Mouse (Mus musculus): ENCODE data around the gene Tmco5.

Gene Tmco5

DNA sequence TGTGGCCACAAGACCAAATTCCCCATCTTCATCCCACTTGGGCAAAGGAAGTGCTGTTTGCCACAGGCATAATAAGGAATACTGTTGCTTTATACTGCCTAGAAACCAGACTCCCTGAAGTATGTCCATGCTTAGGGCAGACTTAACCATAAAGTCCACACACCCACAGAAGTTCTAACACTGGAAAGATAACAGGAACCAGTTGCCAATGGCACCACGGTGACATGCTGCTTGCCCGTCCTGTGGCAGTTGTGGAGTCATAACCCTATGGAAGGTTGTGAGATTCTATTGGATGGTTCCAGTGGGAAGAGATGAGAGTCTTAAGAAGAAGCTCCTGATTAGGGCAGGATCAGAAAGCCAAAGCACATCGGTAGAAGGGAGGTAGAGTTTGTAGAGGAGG, at the start of gene Tmco5:
Gene Tmco5, plus strand, starts transcription at position 301 of the 400 bp plus-strand sequence.
- no peak for DNase-seq

DNA sequence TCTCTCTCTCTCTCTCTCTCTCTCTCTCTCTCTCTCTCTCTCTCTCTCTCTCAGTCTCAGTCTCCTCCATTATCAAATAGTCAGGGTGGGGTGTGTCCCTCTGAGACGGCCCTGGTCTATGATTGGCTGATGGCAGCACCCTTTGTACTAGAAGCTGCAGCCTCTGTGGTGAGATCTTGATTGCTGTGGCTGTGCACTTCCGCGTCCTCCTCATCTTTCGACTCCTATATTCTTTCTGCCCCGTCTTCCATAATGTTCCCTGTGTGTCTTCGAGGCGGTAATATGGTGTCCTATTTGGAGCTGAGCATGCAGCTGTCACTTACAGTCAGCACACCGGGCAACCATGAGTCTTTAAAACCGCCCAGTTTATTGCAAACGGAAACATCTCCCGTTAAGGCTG, 46.6 kb upstream of the Tmco5 start:
- no peak for DNase-seq

DNA sequence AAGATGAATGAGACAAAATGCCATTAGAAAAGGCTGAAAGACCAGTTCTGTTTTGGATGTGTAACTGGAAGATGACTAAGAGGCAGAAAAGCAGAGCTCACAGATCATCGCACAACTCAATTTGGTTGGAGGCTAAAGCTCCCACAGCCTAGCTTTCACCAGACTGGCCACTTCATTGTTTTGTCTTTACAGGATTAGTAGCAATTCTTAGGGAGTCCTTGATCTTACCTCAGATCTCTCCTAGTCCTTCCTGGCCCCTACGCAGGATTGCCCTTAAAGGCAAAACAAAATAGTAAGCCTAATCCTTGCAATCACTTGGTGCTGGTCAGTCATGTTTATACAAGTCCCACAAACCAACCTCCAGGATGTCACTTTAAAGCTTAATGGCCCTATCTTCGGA, 40.7 kb upstream of the Tmco5 start:
- DNase-seq: no peak

DNA sequence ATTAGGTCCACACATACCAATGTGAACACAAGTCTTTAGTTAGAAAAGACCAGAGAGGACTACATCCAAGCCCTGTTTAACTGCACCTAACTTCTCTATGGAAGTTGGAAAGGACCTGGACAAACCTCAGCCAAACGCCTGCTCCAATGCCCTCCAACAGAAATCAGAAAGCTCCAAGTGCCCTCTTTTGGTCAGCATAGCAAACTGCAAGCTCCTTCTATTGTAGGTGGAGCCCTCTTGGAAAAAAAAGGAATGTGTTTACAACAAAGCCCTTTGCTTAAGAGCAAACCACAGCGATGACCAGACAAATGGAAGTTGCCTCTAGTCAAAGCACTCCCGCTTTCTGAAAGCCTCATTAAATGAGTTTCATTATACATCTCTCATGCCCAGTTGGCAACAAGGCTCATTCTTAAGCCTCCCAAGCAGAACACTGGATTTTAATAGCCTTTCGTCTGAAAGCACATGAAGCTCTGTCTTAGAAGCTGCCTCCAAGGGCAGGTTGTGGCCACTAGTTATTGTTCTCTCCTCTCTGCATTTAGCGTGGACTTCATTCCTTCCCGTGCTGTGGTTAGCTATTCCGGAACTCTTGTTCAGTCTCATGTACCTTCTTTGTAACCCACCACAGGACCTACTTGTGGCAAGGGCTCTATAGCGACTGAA, 39.8 kb upstream of the Tmco5 start:
- peak; percentile 60 to 63 for DNase-seq

DNA sequence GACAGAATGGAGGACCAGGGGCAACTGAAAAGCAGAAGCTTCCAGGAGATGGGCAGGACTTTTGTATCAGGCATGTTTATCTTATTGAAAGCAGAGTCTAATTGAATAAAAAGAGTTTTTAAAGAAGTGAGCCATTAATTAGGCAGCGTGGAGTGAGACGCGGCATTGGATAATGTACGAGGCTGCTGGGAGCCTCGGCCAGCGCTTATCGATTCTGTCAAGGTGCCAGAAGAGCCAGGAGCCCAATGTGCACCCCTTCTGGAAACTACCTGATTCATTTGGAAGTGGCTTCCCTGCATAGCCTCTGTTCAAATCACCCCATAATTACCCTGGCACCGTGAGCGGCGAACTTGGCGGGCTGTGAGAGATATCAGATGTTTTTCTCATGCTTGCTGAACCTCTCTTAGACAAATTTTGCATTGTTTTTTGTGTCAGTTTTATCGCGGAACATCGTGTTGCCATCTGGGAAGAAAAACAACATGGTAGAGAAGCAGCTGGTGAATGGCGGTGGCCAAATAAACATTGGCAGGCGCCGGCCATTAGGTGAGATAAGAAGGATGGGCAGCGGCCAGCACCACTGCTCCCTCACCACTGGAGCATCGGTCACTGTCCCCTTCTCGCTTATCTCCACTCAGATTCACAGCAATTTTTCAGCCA, 28.4 kb upstream of the Tmco5 start:
- DNase-seq: peak; percentile 54 to 56

DNA sequence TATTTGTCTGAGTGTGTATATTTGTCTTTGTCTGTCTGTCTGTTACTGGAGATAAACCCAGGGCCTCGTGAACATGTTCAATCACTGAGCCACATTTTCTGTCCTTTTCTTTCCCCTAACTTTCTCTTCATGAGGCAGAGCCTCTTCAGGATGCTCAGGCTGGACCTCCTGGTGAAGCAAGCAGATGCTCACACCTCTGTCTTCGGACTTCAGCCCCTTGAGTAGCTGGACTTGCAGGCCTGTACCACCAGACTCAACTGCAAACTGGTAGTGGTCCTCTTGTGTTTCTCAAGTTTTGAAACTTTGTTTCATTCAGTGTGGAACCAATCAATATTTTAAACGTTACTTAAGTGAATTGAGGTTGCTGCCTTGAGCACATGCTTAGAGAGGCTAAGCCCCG, 27.1 kb upstream of the Tmco5 start:
- no peak for DNase-seq

DNA sequence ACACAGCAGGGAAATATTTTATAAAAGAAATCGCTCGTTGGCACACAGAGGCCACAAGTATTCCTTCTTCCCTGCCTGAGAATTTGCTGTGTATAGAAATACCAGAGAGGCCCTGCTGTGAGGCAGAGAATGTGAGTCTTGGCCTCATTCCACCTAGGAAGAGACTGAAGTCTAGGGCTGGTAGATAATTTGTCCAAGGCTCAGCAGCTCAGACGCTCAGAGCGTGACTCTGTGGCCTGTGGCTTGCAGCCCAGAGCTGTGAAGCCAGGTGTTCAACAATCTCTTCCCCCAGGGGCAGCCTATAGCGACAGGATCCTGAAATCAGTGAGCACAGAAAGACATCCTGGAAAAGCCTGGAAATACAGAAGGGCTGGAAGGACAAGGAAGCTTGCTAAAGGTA, 26.2 kb upstream of the Tmco5 start:
- DNase-seq: peak; percentile 62 to 66

DNA sequence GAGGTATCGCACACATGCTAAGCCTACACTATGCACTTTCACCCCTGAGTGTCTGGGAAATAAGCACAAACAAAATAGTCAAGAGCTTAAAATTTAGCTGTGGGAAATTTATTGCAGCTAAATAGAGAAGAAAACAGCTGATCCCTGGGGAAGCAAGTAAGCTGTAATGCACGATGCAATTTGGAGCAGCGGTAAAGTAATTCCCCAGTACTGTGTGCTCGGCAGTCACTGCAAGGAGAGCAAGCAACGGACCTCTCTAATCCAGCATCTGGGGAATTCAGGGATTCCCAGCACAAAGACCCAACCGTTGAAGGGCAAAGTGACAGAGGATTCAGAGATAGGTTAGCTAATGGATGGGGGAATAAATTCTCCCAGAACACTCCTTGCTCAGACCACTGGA, 19.8 kb upstream of the Tmco5 start:
- DNase-seq: no peak

DNA sequence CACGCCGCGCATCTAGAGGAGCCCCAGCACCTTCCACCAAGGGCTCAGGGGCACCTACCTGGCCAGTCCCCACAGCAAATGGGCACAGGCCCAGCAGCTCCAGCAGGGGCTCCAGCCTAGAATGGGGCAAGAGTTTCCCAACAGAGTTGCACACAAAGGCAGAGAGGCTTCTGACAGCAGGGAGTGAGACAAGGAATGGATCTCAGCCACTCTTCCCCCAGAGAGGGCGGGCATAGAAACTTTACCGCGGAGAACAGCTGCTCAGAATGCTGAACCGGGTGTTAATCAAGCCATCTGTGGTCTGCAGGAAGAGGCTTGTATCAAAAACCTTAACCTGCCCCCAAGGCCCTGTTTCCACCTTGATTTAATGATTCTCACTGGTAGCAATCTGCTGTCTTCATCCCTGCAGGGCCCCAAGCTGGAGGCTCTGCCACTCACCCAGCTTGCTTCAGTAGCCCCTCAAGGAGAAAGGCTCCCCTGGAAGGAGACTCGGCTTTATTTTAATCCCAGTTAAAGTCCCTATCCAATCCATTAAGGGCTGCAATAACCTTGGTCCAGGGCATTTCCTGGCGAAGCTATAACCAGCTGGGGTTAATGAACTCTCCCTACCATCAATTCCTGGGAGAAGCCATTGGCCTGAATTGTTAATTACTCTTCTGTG, 1.4 kb upstream of the Tmco5 start:
- DNase-seq: peak in 1 of 2 experiments; percentile 19

DNA sequence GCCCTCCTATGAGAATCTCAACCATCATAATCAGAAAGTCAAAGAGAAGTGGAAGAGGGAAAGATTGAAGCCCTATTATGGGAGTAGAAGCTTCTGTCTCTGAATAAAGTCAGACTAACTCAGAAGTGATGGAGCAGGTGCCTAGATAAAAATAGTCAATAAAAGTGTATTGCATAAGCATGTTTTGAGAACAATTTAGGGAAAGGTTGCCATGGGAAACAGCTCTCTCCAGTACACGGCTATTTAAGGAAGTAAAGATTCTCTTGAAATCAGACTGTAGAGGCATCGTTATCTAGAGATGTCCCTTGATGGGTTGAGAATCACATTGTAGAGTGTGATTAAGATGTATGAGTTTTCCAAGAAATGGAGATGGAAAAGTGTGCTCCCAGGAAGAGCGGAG, 1.2 kb downstream of the Tmco5 start:
- no peak for DNase-seq

DNA sequence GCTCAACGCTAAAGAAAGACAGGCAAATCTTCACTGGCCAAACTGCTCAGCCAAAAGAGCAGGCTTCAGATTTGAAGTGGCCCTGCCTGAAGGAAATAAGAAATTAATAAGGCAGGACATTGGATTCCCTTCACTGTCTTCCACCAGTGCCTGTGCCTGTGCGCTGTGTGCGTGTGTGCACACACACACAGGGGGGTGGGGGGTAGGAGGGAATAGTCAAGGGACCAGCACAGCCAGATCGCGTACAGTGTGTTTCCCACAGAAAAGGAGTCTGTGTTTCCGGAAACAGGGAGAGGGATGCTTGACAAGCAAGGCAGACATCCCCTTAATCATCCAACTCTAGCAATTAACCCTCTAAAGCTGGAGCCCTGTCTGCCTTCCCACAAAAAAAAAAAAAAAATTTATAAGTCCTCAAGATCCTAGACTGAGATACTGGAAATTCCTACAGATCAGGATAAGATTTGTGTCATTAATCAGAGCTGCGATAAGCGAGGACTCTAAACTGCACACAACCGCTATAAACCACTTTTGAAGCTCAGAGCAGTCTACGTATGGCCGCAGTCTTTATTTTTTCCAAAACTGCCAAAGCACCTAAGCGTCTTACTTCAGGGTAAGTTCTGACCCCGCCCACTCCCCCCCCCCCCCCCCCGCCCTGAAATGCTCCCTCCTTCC, 15.0 kb downstream of the Tmco5 start:
- no peak for DNase-seq

DNA sequence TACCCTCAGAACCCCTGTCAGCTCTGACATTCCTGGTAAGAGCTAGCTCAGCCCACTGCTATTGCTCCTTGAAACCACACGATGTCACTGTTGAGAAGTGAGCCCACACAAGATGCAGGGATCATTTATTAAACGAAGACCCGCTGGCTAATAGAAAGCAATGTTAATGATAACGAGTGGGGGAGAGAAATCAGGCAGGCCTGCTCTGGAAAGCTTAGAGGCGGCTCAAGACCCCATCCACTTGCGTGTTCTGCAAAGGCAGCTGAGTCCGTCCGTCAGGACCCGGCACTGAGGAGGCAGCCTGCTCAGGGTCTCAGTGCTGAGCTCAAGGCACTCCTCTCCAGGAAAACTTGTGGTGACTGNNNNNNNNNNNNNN, 15.5 kb downstream of the Tmco5 start:
- DNase-seq: peak; percentile 57 to 69

DNA sequence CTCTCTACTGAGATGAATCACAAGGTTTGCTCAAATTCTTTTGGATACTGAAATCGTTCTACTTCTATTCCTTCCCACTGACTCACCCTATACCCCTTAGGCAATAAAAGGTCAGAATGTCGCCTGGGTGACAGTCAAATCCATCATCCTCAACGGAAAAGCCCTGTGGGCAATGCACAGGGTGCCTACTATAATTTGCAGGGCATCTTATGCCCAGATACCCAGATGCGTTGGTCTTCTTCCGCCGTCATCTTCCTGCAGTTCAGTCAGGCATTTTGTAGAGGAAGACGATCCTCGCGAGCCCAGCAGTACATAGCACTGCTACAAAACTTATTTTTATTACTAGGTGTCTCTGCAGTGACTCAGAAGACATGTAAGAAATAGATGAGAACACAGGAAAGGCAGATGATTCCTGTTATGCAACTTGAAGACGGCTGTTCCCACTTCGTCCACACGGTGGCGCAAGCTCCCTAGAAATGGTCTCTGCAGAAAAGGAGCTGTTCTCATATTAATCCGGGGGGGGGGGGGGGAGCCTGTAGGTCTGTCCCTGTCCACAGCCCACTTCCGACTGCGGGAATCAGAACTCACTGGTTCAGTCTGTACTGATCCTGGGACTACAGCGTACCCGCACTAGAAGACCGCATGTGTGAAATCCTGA, 21.3 kb downstream of the Tmco5 start:
- peak; percentile 93 to 96 for DNase-seq

DNA sequence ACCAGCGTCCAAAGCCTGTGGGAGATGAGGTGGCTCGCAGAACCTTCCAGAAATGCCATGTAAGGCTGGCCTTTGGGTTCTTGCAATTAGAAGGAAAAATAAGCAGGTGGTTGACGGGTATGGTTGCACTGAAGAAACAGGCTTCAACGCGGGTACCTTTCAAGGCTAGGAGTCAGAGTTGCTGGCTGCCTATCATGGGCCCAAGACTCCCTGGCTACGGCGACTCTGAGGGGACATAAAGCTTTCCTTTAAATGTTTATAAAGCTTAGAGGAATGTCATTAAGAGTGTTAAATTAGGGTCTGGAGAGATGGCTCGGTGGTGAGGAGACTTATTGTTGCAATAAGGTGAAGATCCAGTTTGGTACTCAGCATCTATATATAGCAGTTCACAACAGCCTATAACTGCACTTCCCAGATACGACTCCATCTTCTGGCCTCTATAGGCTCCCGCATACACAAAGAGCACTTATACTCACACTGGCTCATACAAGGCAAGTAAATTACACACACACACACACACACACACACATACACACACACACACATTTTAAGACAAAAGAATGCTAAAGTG, 21.9 kb downstream of the Tmco5 start:
- no peak for DNase-seq

DNA sequence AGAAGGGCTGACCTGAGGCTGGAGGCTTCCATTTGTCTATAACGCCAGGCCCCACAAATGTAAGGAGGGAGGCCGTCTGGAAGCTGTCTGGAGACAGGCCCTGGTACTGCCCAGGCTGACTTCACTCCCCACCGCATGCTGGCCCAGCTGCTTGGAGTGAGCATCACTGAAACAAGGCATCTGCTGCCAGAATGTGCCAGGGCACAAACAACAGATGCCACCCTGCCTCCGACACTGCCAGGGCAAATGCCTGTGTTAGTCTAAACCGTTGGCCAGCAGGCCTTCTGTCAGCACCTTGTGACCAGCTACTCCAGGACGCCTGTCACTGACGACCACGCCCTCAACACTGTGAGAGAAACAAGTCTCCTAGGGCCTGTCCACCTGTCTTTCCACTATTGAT, 29.8 kb downstream of the Tmco5 start:
- peak; percentile 79 to 85 for DNase-seq

DNA sequence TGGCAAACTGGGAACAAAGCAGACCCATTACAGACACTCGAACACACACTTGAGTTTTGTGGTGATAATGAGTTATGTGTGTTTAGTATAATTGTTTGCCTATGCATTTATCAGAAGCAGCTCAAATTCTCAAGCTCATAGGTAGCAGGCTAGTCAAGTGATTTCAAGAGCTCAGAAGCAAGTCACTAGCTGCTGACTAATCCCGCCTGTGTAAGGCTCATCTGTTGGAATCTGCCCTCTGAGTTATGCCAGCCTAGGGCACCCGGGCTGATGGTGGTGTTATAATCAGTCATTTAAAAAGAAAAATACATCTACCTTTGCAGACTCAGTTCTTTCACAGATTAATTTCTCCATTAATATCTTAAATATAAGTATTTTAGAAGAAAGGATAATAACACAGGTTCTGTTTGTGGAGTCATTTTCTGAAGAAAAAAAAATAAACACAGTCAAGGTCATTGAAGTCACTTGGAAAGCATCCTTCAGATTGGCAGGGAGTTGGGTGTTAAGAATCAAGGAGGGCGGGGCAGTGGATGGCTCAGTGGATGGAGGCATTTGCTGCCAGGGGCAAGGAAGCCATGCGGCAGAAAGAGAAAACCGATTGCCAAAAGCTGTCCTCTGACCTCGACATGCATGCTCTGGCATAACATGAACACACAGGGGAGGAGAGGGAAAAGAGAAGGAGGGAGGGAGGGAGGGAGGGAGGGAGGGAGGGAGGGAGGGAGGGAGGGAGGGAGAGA, 34.0 kb downstream of the Tmco5 start:
- DNase-seq: peak; percentile 70 to 74

DNA sequence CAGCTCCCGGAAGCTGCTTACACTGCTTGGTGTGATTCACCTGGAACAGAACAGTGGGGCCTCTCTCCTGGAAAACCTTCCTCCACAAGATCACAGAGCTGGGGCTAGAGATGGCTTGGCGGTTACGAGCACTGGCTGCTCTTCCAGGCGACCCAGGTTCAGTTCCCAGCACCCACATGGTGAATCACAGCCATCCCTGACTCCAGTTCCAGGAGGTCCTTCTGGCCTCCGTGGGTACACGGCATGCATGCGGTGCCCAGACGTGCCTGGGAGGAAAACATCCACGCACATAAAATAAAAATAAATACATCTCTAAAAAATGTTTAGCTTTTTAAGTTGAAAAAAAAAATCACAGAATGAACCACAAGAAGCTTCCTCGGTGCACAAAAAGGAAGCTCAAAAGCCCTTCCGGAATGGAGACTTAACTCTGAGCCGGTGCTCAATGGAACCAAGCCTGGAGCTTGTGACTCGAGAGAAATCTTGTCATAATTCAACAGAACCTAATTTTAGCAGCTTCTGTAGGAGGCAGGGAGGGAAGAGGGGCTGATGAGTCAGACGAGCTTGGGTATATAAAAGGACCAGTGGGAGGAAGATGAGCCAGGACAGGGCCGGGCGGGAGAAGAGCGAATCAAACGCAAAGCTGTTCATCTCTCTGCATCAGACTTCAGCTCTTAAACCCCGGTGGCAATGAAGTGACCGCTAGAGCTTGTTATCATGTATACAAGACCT, 35.4 kb downstream of the Tmco5 start:
- peak in 1 of 2 experiments; percentile 15 for DNase-seq

DNA sequence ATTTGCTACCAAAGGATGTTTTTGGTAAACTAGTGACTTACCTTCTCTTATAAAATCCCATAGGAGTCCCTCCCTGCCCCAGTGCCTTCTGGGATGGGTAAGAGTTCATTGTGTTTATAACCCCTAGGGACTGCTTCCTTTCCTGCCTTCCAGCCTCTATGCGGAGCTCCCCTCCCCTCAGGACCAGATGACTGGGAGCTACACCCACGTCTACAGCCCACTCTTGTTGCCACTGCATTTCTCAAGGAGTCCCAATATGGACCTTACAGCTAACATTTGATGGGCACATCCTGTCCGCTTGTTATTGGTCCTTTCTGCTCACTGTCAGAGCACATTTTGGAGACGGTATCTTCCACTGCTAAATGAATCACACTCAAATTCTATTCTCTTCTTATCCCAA, 36.1 kb downstream of the Tmco5 start:
- no peak for DNase-seq

DNA sequence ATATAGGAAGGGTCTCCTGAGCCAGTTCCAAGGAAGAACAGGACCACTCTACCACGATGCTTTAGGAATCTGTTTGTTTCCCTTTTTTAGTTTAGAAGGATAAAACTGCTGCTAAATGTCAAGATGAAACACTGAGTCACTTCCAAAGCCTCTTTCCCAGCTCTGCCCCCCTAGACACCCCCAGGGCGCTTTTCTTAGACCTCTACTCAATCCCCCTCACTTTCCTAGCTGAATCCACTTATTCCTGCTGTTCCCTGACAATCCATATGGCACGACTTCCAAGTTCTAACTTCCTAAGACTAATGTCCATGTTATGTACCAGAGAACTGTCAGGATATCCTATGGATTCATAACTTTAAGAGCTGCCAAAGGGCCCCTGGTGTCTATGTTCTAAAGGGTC, 40.1 kb downstream of the Tmco5 start:
- DNase-seq: no peak

DNA sequence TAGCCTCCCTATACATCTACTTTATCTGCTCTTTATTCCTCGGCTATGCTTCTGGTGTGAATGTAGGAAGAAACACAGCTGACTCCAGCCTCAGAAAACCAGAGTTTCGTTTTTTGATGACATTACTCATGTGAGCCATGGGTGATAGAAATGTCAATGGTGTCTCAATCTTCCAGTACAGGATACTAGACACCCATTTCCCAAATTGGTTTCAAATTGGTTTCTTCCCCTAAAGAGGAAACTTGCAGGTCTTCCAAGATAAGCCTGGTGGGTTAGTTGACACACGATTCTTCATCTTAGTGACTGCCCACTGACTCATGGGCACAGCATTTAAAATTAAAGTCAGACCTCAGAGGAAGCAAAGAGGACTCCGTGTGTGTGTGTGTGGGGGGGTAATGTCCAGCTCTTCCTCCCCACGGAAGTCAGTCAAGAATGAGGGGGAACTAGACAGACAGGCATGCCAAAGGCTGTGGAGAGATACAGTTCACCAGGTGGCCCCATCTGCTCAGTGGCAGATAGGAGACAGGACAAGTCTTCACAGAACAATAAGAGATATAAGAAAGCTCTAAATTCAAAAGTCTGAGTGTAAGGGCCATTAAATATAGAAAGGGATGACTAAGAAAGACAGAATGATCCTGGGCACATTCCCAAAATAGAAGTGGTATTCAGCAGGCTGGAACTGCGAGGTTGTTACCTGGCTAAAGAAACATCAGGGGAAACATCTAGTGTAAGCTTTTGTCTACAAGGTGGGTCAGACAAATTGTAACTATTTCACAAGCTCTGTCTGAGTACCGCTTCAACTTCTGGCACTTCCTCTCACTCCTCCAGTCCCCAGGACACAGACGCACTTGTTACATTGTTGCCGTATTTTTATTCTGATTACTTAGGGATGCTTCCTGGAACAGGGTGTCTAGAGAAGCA, 44.3 kb downstream of the Tmco5 start:
- no peak for DNase-seq

All from cerebellum, postnatal 10 days (tissue).